Mouse (Mus musculus) liver, embryonic 14.5 days (tissue): ENCODE measurements at regions not wholly inside any gene's neighbourhood (a gene's known extent, or its start where the extent isn't known, plus 50 kb on each side); places are given as distances from the start of the nearest gene placed in this dataset.

ENCODE experiments used
- CTCF ChIP-seq: IDR thresholded peaks from 2 replicates; pipeline ENCODE4 v1.5.1; 2016; ENCODE audit warnings: antibody characterized with exemption, low read depth, control low read depth
- EP300 ChIP-seq: IDR thresholded peaks from 2 replicates; pipeline ENCODE4 v1.6.1; 2016; ENCODE audit warnings: antibody characterized with exemption, low read depth

DNA sequence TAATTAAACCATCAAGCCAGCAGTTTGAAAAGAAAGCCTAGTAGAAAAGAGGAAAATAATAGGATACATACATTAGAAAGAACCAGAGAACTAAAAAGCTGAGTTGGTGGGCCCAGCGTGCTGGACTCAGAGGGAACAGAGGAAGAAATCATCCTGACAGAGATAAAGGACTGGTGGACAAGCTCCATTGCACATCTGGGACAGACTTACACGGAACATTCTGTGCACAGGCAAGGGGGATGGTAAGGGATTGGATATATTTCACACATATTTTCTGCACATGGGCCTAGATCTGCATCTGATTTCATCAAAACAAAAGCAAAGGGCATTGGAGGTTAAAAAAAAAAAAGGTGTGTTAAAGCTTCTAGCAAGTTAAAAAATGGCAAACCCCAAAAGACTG, 293.5 kb downstream of the Ice1 start:
- no peak for TF ChIP-seq CTCF
- TF ChIP-seq EP300: no peak
